Mouse (Mus musculus) liver, embryonic 11.5 days (tissue): ENCODE data around the gene Mkrn2. TPM values are rescaled to one million over a fixed set of nuclear protein-coding genes. Genes with fewer than 3 reads are reported as not detected.

Experiments
- ATAC-seq: fragments of 200-750 bp; cut with Nextera tagmentation; replicated peaks from 2 replicates; pipeline ENCODE4 v1.8.0; 2017; ENCODE audit warnings: moderate number of reproducible peaks, mild to moderate bottlenecking, moderate TSS enrichment, moderate library complexity; ENCODE audit not compliant: low FRiP score
- DNase-seq: peaks from one replicate; pipeline ENCODE4 v3.0.0-alpha.2; 2017; ENCODE audit warnings: low spot score
- H3K27ac ChIP-seq: fragments of 300-500 bp; sonication (generic); 2 replicates; pipeline ENCODE4 v1.5.1; 2014; ENCODE audit warnings: mild to moderate bottlenecking, low read depth, low read length, control low read depth
- H3K27me3 ChIP-seq: fragments of 300-500 bp; sonication (generic); replicated peaks from 2 replicates; pipeline ENCODE4 v1.6.1; 2014; ENCODE audit warnings: low read length, mixed read lengths; ENCODE audit not compliant: control insufficient read depth, insufficient read depth
- H3K36me3 ChIP-seq: fragments of 300-500 bp; sonication (generic); 2 replicates; pipeline ENCODE4 v1.6.1; 2014; ENCODE audit warnings: mild to moderate bottlenecking, low read length, moderate library complexity, mixed read lengths; ENCODE audit not compliant: control insufficient read depth, insufficient read depth
- H3K4me1 ChIP-seq: fragments of 300-500 bp; sonication (generic); replicated peaks from 2 replicates; pipeline ENCODE4 v1.6.1; 2014; ENCODE audit warnings: low read length, mixed read lengths; ENCODE audit not compliant: control insufficient read depth, insufficient read depth
- H3K4me2 ChIP-seq: fragments of 300-500 bp; sonication (generic); 2 replicates; pipeline ENCODE4 v1.6.1; 2014; ENCODE audit warnings: mild to moderate bottlenecking, control low read depth, moderate library complexity
- H3K4me3 ChIP-seq: fragments of 300-500 bp; sonication (generic); 2 replicates; pipeline ENCODE4 v1.5.1; 2014; ENCODE audit warnings: low read depth, low read length, control low read depth
- H3K9ac ChIP-seq: fragments of 300-500 bp; sonication (generic); 2 replicates; pipeline ENCODE4 v1.6.1; 2014; ENCODE audit warnings: low read depth, low read length, control low read depth
- H3K9me3 ChIP-seq: fragments of 300-500 bp; sonication (generic); 2 replicates; pipeline ENCODE4 v1.6.1; 2016; ENCODE audit warnings: low read length, inconsistent platforms, mixed read lengths; ENCODE audit not compliant: control insufficient read depth
- whole genome bisulfite sequencing: fragments of 180-500 bp; shearing (Covaris S2); extraction: QIAGEN DNeasy Blood & Tissue Kit; methylation state at CpG from one replicate; pipeline ENCODE4 v1.1.7; 2014; 5-methylcytosine and 5-hydroxymethylcytosine counted together
- polyA plus RNA-seq: library from polyadenylated mRNA; unstranded; fragments of >200 nt; fragmentation: Nextera tagmentation; extraction: Ambion mirVana; gene quantifications from 2 replicates; pipeline ENCODE4 v1.2.1, GENCODE M21; 2014

Mkrn2 gene
- polyA plus RNA-seq, 1 experiment from 2014 or later: 21.5 TPM

DNA sequence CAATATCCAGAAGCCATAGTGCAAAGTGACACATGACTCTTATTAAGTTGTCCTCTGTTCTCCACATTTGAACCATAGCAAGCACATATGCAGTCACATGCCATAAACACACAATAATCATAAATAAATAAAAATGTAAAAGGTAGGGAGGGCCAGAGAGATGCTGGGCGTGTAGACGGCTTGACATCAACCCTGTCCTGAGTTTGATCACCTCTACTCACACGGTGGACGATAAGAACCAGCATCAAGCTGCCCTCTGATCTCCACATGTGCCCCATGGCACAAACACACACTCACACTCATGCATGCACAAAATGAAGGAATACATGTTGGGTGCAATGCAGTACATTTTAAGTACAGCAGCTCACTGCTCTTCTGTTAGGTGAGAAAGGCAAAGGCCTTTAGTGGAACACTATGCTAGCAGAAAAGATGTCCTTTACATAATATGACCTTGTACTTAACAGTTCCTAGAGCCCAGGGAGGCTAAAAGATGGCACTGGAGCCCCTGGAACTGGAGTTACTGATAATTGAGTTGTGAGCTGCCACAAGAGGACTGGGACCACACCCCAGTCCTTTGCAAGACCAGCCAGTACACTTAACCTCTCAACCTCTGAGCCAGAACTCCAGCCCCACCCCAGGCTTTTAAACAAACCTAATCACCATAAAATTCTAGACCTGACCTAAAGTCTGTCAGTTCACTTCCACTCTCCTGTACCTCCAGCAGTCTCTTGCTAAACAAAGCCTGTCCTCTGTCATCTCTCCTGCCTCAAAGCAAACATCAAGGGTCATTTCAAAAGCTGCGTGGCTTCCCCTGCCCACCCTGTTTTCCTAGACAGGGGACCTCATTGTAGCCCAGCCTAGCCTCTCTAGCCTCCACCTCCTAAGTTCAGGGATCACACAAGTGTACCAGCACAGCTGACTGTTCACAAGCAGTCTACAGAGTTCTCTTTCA is 49.0 kb downstream of the Mkrn2 start:
- 36% methylated on average over 5 of the region's 5 CpGs for WGBS
- Histone ChIP-seq H3K27ac (peak overlapping the region; percentile 78), H3K4me1 (peaks cover 43% of the 10 kb centered on the region), H3K9ac (peak overlapping the region; percentile 7; the same call in 1 of the 2 replicates), H3K4me3 (no peak overlapping the region), H3K36me3 (no peaks in the 10 kb centered on the region), H3K4me2 (peak overlapping the region; percentile 55), H3K9me3 (no peaks in the 10 kb centered on the region), H3K27me3 (no peaks in the 10 kb centered on the region)
- ATAC-seq: peak; percentile 93
- peak; percentile 41 for DNase-seq

DNA sequence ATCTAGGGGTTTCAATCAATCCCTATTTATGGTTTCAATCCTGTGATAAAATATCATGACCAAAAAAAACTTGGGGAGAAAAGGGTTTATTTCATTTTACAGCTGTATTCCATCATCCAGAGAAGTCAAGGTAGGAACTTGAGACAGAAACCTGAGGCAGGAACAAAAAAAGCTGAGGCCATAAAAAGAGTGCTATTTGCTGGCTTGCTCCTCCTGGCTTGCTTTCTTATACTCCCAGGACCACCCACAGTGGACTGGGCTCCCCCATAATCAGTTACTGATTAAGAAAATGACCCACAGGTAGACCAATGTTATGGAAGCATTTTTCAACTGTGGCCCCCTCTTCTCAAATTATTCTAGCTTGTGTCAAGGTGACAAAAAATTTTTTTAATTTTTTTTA is 50.0 kb downstream of the Mkrn2 start:
- Histone ChIP-seq H3K9me3 (no peaks in the 10 kb centered on the region), H3K9ac (no peak overlapping the region), H3K36me3 (no peaks in the 10 kb centered on the region), H3K27ac (no peak overlapping the region), H3K4me3 (no peak overlapping the region), H3K27me3 (no peaks in the 10 kb centered on the region), H3K4me1 (peaks cover 47% of the 10 kb centered on the region), H3K4me2 (no peak overlapping the region)
- no peak for ATAC-seq
- no peak for DNase-seq

DNA sequence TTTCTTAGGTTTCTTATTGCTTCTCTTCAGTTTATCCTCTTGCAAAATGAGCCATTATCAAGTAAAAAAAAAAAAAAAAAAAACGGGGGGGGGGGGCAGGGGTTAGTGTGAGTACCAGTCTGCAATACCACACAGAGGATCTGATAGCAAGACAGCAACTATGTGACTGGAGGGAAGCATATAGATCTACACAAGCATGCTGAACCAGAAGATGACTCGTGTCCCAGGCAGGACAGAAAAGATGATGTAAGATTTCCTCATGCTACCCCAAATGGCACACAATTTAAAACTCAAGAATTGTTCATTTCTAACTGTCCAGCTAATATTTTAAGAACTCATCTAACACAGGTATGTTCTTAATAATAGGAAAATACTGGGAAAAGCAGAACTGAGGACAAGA is 52.2 kb downstream of the Mkrn2 start:
- 31% methylated on average over 2 of the region's 2 CpGs for WGBS
- DNase-seq (no peak), ATAC-seq (no peak)
- Histone ChIP-seq H3K9me3 (no peaks in the 10 kb centered on the region), H3K9ac (no peak overlapping the region), H3K27ac (peak overlapping the region; percentile 26; the same call in 1 of the 2 replicates), H3K36me3 (no peaks in the 10 kb centered on the region), H3K4me1 (peaks cover 57% of the 10 kb centered on the region), H3K4me2 (no peak overlapping the region), H3K4me3 (no peak overlapping the region), H3K27me3 (no peaks in the 10 kb centered on the region)

DNA sequence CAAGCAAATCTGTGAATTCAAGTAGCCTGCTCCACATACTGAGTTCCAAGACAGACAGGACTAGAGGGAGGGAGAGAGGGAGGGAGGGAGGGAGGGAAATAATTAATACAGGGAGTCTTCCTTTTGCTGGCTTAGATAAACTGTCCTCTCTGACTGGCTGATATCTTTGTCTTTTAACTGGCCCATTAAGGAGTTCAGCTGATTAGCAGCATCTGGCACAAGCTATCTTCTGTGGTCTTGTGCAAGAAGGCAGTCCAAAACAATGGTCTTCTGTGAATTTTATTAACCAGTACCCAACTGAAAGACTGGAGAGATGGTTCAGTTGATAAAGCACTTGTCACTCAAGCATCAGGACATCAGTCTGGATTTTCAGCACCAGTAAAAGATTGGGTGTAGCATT is 57.1 kb downstream of the Mkrn2 start:
- Histone ChIP-seq H3K36me3 (no peaks in the 10 kb centered on the region), H3K4me2 (no peak overlapping the region), H3K27ac (no peak overlapping the region), H3K27me3 (no peaks in the 10 kb centered on the region), H3K4me3 (no peak overlapping the region), H3K4me1 (peaks cover 54% of the 10 kb centered on the region), H3K9me3 (no peaks in the 10 kb centered on the region), H3K9ac (no peak overlapping the region)
- ATAC-seq (peak; percentile 76), DNase-seq (no peak)

DNA sequence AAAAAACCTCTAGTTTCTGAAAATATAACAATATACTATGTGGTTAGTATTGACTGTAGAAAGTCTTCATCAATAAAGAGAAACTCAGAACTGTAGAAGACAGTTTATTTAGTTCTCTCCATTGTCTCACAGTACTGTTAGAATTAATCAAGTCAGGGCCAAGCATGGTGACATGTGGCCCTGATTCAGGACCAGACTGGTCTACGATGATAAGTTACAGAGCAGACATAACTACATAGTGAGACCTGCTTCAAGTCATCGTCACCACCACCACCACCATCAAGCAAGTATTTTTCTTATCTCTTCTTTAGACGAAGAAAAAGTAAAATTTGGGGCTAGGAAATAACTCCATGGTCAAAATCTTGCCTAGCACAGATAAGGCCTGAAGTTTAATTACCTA is 62.6 kb downstream of the Mkrn2 start:
- 43% methylated on average over 3 of the region's 3 CpGs for WGBS
- H3K36me3 ChIP-seq: no peaks in the 10 kb centered on the region
- ATAC-seq: peak; percentile 67; the same call in 1 of the 2 replicates

DNA sequence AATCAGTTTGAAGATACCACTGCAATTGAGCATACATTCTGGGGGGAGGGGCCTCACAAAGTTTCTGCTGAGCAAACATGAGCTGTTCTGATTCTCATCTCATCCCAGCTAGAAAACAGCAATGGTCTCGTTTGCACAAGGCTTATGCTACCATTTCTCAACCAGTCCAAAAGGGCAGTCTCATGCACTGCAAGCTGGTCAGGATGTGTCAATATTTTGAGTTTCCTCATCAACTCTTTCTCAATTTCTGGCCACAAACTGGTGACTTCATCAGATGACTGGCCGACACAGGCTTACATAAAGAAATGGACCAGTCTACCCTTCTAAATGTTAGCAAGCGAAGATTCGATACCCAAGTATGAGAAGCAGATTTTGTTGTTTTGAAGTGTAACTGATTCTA is 64.9 kb downstream of the Mkrn2 start:
- peak overlapping the region; percentile 40; the same call in 1 of the 2 replicates for H3K27ac ChIP-seq
- H3K36me3 ChIP-seq: no peaks in the 10 kb centered on the region
- peaks cover 37% of the 10 kb centered on the region for H3K4me1 ChIP-seq
- no peak for DNase-seq
- WGBS: 56% methylated on average over 4 of the region's 4 CpGs
- H3K9me3 ChIP-seq: no peaks in the 10 kb centered on the region
- peak overlapping the region; percentile 30; the same call in 1 of the 2 replicates for H3K4me2 ChIP-seq
- H3K9ac ChIP-seq: no peak overlapping the region
- ATAC-seq: peak; percentile 69
- no peak overlapping the region for H3K4me3 ChIP-seq
- no peaks in the 10 kb centered on the region for H3K27me3 ChIP-seq

More for the DNA sequence above, 62.6 kb downstream of the Mkrn2 start:
- no peaks in the 10 kb centered on the region for H3K9me3 ChIP-seq
- DNase-seq: no peak
- peaks cover 44% of the 10 kb centered on the region for H3K4me1 ChIP-seq
- H3K27me3 ChIP-seq: no peaks in the 10 kb centered on the region
- H3K9ac ChIP-seq: no peak overlapping the region
- H3K4me3 ChIP-seq: no peak overlapping the region
- no peak overlapping the region for H3K27ac ChIP-seq
- H3K4me2 ChIP-seq: no peak overlapping the region

Other genes starting within 250 kb of the Mkrn2 start
- 1.1 and 1.2 TPM in 2 replicates for gene Pparg, start 241.0 kb upstream of the Mkrn2 start, polyA plus RNA-seq
- 33.1 and 36.8 TPM in 2 replicates for gene Tsen2, start 57.2 kb upstream of the Mkrn2 start, polyA plus RNA-seq
- 5.6 and 6.3 TPM in 2 replicates for gene Mkrn2os, start 9.3 kb upstream of the Mkrn2 start, polyA plus RNA-seq
- gene Raf1, start 74.7 kb downstream of the Mkrn2 start, polyA plus RNA-seq: 70.1 and 70.7 TPM in 2 replicates
- 29.4 and 32.5 TPM in 2 replicates for gene Tmem40, start 160.5 kb downstream of the Mkrn2 start, polyA plus RNA-seq
- gene Cand2, start 172.6 kb downstream of the Mkrn2 start, polyA plus RNA-seq: 20.3 and 22.0 TPM in 2 replicates
- gene Rpl32, start 206.8 kb downstream of the Mkrn2 start, polyA plus RNA-seq: 2,286 and 2,478 TPM in 2 replicates
- 0.27 TPM in 2 replicates for gene Efcab12, start 236.5 kb downstream of the Mkrn2 start, polyA plus RNA-seq